Mouse (Mus musculus): ENCODE measurements around the gene Ccdc83.

GRCm38 (mm10) chr7:90302647-90303552 lies 37.3 kb upstream of the Ccdc83 start:
- TF ChIP-seq CTCF (IDR thresholded peaks at IDR 0.05; ENCODE audit: low read depth, low read length) (no peak), POLR2A (IDR thresholded peaks at IDR 0.05; ENCODE audit: extremely low read depth, insufficient read depth, low read length) (no peak)

Measured in liver, adult 2 months (tissue).